Mouse (Mus musculus): ENCODE results near the gene Pias1. TPM values are rescaled to one million over a fixed set of nuclear protein-coding genes. Genes with fewer than 3 reads are reported as not detected.

Gene Pias1
- polyA plus RNA-seq, 1 experiment from 2014 or later, result 61.0 TPM

DNA sequence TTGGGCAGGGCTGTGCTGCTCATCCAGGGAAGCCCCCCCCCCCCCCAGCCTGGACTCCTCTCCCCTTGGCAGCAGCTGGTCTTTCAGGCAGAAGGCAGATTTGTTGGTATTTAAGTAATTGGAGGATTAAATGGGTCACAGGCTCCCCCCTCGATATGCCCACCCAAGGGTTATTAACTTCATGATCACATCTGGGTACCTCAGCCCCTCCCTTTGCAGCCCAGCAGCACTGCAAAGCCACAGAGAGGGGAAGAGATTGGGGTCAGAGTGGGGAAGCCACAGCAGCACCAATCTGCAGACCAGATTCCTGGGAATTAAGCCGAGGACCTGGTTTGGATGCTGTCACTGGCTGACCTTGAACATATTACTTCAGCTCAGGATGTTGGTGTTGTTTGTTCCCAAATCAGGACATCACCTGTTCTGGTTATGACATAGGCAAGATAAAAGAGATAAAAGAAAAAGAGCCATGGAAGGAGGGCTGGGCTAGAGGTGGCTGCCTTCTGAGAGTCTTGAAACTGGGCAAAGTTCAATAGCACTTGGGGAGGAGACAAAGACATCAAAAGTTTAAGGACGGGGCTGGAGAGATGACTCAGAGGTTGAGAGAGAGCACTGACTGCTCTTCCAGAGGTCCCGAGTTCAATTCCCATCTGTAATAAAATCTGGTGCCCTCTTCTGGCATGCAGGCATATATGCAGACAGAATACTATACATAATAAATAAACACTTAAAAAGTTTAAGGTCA, 151.8 kb downstream of the Pias1 start:
- Histone ChIP-seq H3K27ac (ENCODE audit: low read length) (no peak overlapping the region), H3K27me3 (ENCODE audit: control insufficient read depth, insufficient read depth, low read depth, low read length) (no peaks in the 10 kb centered on the region), H3K9me3 (replicated peaks; ENCODE audit: control insufficient read depth, low read length, poor library complexity, severe bottlenecking) (no peaks in the 10 kb centered on the region), H3K4me1 (ENCODE audit: control insufficient read depth, insufficient read depth, low read length) (peaks cover 7% of the 10 kb centered on the region), H3K4me2 (ENCODE audit: low read length) (no peak overlapping the region), H3K4me3 (ENCODE audit: low read depth, low read length) (no peak overlapping the region), H3K36me3 (ENCODE audit: control insufficient read depth, insufficient read depth, low read length) (no peaks in the 10 kb centered on the region), H3K9ac (ENCODE audit: low read depth, low read length) (no peak overlapping the region)
- 46% methylated on average over 4 of the region's 4 CpGs for WGBS
- ATAC-seq, result no peak

DNA sequence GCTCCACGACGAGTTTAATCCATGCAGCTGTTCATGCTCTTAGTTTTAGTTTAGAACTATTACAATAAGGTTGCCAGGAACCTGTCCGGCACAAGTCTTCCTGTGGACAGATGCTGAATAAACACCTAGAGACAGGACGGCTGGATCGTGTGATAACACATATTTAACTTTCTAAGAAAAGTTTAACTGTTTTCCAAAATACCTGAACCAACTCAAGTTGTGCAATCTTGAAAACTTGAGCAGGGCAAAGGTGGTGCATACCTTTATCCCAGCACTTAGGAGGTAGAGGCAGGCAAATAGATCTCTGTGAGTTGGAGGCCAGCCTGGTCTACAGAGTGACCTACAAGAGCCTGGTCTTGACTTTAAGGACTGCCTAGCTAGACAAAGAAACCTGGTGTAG, 152.8 kb downstream of the Pias1 start:
- Histone ChIP-seq H3K9me3 (replicated peaks; ENCODE audit: control insufficient read depth, low read length, poor library complexity, severe bottlenecking) (no peaks in the 10 kb centered on the region), H3K27ac (ENCODE audit: low read length) (no peak overlapping the region), H3K36me3 (ENCODE audit: control insufficient read depth, insufficient read depth, low read length) (no peaks in the 10 kb centered on the region), H3K4me3 (ENCODE audit: low read depth, low read length) (no peak overlapping the region), H3K4me2 (ENCODE audit: low read length) (no peak overlapping the region), H3K9ac (ENCODE audit: low read depth, low read length) (no peak overlapping the region), H3K4me1 (ENCODE audit: control insufficient read depth, insufficient read depth, low read length) (peaks cover 7% of the 10 kb centered on the region), H3K27me3 (ENCODE audit: control insufficient read depth, insufficient read depth, low read depth, low read length) (no peaks in the 10 kb centered on the region)
- ATAC-seq, result no peak
- WGBS, result 87% methylated on average over 5 of the region's 5 CpGs

DNA sequence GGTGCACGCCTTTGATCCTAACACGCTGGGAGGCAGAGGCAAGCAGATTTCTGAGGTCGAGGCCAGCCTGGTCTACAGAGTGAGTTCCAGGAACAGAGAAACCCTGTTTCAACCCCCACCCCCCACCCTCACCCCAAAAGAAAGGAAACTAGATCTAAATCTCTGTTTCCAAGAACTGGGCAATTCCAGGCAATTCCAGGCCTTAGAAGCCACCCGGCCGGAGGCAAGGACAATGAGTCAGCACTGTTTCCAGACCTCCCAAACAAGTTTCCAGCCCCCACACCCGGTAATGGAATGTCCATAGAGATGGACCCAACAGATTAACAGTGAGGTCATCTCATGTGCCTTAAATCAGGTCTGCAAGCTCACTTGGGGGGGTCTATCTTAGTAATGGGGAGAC, 157.8 kb downstream of the Pias1 start:
- Histone ChIP-seq H3K4me1 (ENCODE audit: control insufficient read depth, insufficient read depth, low read length) (peaks cover 27% of the 10 kb centered on the region), H3K4me2 (ENCODE audit: low read length) (no peak overlapping the region), H3K4me3 (ENCODE audit: low read depth, low read length) (no peak overlapping the region), H3K27ac (ENCODE audit: low read length) (no peak overlapping the region), H3K27me3 (ENCODE audit: control insufficient read depth, insufficient read depth, low read depth, low read length) (no peaks in the 10 kb centered on the region), H3K36me3 (ENCODE audit: control insufficient read depth, insufficient read depth, low read length) (no peaks in the 10 kb centered on the region), H3K9me3 (replicated peaks; ENCODE audit: control insufficient read depth, low read length, poor library complexity, severe bottlenecking) (no peaks in the 10 kb centered on the region), H3K9ac (ENCODE audit: low read depth, low read length) (no peak overlapping the region)
- 80% methylated on average over 6 of the region's 6 CpGs for WGBS
- no peak for ATAC-seq

DNA sequence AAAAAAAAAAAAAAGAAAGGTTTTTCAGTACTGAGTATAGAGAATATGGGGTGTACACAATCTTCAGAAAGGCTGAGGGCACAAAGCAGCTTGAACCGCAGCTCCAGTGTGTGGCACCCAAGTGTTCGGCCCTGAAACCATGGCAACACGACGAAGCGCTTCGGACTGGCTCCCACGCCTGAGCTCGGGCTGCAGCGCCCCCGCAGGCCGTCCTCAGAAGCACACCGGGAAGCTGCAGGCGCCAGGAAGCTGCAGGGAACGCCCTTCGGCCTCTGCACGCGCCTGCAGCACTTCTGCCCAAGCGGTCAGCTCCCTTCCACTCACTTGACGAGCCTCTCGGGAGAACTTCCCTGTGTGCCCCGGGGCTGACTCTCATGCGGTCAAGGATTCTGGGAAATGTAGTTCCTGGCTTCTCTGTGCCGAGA, 159.1 kb downstream of the Pias1 start:
- 0% methylated on average over 23 of the region's 23 CpGs for WGBS
- peak overlapping the region; percentile 67 for H3K27ac ChIP-seq (ENCODE audit: low read length)

More for the DNA sequence above, 159.1 kb downstream of the Pias1 start:
- peak overlapping the region; percentile 39 for H3K4me3 ChIP-seq (ENCODE audit: low read depth, low read length)
- H3K9me3 ChIP-seq (replicated peaks; ENCODE audit: control insufficient read depth, low read length, poor library complexity, severe bottlenecking), result no peaks in the 10 kb centered on the region
- H3K36me3 ChIP-seq (ENCODE audit: control insufficient read depth, insufficient read depth, low read length), result no peaks in the 10 kb centered on the region
- peak; percentile 90 for ATAC-seq
- H3K9ac ChIP-seq (ENCODE audit: low read depth, low read length), result no peak overlapping the region
- no peaks in the 10 kb centered on the region for H3K27me3 ChIP-seq (ENCODE audit: control insufficient read depth, insufficient read depth, low read depth, low read length)
- peak overlapping the region; percentile 45 for H3K4me2 ChIP-seq (ENCODE audit: low read length)
- H3K4me1 ChIP-seq (ENCODE audit: control insufficient read depth, insufficient read depth, low read length), result peaks cover 27% of the 10 kb centered on the region

Other genes starting within 250 kb of the Pias1 start
- gene Fem1b, start 176.0 kb downstream of the Pias1 start, polyA plus RNA-seq (2015; fragmentation: Nextera tagmentation; extraction: Ambion mirVana), result 64.5 and 69.3 TPM in 2 replicates
- gene Cln6, start 149.1 kb downstream of the Pias1 start, polyA plus RNA-seq (2015; fragmentation: Nextera tagmentation; extraction: Ambion mirVana), result 4.1 and 5.1 TPM in 2 replicates
- gene Calml4, start 129.8 kb downstream of the Pias1 start, polyA plus RNA-seq (2015; fragmentation: Nextera tagmentation; extraction: Ambion mirVana), result 10.7 and 11.2 TPM in 2 replicates
- gene Skor1, start 161.0 kb upstream of the Pias1 start, polyA plus RNA-seq (2015; fragmentation: Nextera tagmentation; extraction: Ambion mirVana), result 0.54 and 0.75 TPM in 2 replicates